10 mouse cellular contexts compared by ENCODE assay signal in the genomic region with DNA sequence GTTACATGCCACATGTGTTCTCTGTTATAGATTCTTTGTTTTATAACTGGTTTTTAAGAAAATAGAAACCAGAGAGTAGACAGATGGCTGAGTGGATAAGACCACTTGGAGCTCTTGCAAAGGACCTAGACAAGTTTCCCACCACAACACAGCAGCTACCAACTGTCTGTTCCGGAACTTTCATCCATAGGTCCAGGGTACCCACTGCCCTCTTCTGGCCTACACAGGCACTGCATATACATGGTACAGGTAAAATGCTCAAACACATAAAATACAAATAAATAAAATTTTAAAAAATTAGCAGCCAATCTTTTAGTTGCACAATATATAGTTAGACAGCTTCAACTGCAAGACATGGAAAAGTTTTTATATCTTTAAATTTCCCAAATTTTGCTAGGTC.
DNase-seq lines count a peak whose midpoint lies in the region; ATAC-seq lines count a peak whose summit lies in the region.
"Had no signal": no experiment of that assay in that cellular context is flagged by ENCODE, and none has a peak within 500 bp of the region (broad histone marks: within the 10 kb centered on the region; RNA-seq: fewer than 3 reads in every experiment).

No protein-coding gene starts in this region.

- ATAC-seq in kidney, embryonic 15.5 days (replicated peaks; ENCODE audit: low FRiP score), result no peak

- H3K27ac ChIP-seq in kidney, embryonic 15.5 days, result no peak overlapping the region

- H3K27me3 ChIP-seq in kidney, embryonic 15.5 days, result no peaks in the 10 kb centered on the region

- H3K4me1 ChIP-seq in kidney, embryonic 15.5 days, result no peaks in the 10 kb centered on the region

- no peak overlapping the region for H3K9ac ChIP-seq in kidney, embryonic 15.5 days

- H3K36me3 ChIP-seq in kidney, embryonic 15.5 days, result no peaks in the 10 kb centered on the region

- no peaks in the 10 kb centered on the region for H3K9me3 ChIP-seq in kidney, embryonic 15.5 days (replicated peaks)

- WGBS in kidney, embryonic 15.5 days, result 97% methylated on average over 1 of the region's 1 CpGs

- H3K4me2 ChIP-seq in kidney, embryonic 15.5 days, result no peak overlapping the region

- peak; percentile 12 for DNase-seq in adrenal gland, postnatal 25 days
- no peak for DNase-seq in adrenal gland, adult 2 months
- DNase-seq in kidney, postnatal 36 days, result peak; percentile 3 to 51
- peak; percentile 16 for DNase-seq in 3T3-L1 (ENCODE audit: low read depth, low spot score)
- peak; percentile 40 for DNase-seq in R1 (ENCODE audit: low read depth, low spot score)
- DNase-seq in embryo, embryonic 9.5 days (ENCODE audit: extremely low spot score), result no peak
- DNase-seq in heart, adult 8-10 months (ENCODE audit: low spot score), result no peak
- DNase-seq: cerebellum, postnatal 36 days; spleen, adult 18-20 months had no signal

- H3K4me3 ChIP-seq in kidney, embryonic 15.5 days (replicated peaks), result no peak overlapping the region

Comparison
In these comparisons a context has a peak if more than half of its experiments do, and no peak if none do; other contexts are left out.
1. DNase-seq: peak in adrenal gland, postnatal 25 days (single experiment), kidney, postnatal 36 days (2 of 2), 3T3-L1 (single experiment) and R1 (single experiment); none in adrenal gland, adult 2 months (single experiment), embryo, embryonic 9.5 days (single experiment) and heart, adult 8-10 months (single experiment).